Mouse (Mus musculus) yolk sac, embryonic 10.5 days (tissue): Measurements from ENCODE around the gene Ntpcr.
A peak's percentile ranks its signal among the peaks of the same experiment; 100 is the strongest.

Source experiments
- DNase-seq: peaks from one replicate; pipeline ENCODE4 v3.0.0-alpha.2; 2017; ENCODE audit warnings: low spot score

The Ntpcr gene

GRCm38 (mm10) chr8:125726143-125726542, 3.6 kb upstream of the Ntpcr start:
- no peak for DNase-seq

- DNase-seq, result no peak
These were observed 2.8 kb upstream of the Ntpcr start for GRCm38 (mm10) chr8:125726986-125727385.

- no peak for DNase-seq
These were observed 2.0 kb upstream of the Ntpcr start for GRCm38 (mm10) chr8:125727797-125728196.

GRCm38 (mm10) chr8:125733964-125734956, 4.5 kb downstream of the Ntpcr start:
- peak; percentile 92 for DNase-seq

GRCm38 (mm10) chr8:125738956-125739355, 9.2 kb downstream of the Ntpcr start:
- DNase-seq, result no peak

- no peak for DNase-seq
These were observed 10.9 kb downstream of the Ntpcr start for GRCm38 (mm10) chr8:125740655-125741054.

GRCm38 (mm10) chr8:125741377-125741776, 11.6 kb downstream of the Ntpcr start:
- DNase-seq, result no peak

- DNase-seq, result no peak
These were observed 12.1 kb downstream of the Ntpcr start for GRCm38 (mm10) chr8:125741855-125742254.

- DNase-seq, result no peak
These were observed 12.6 kb downstream of the Ntpcr start for GRCm38 (mm10) chr8:125742406-125742805.

GRCm38 (mm10) chr8:125744914-125745576, 15.3 kb downstream of the Ntpcr start:
- DNase-seq, result no peak

- DNase-seq, result no peak
These were observed 17.6 kb downstream of the Ntpcr start for GRCm38 (mm10) chr8:125747390-125747789.

- no peak for DNase-seq
These were observed 21.1 kb downstream of the Ntpcr start for GRCm38 (mm10) chr8:125750846-125751245.

GRCm38 (mm10) chr8:125755896-125756295, 26.1 kb downstream of the Ntpcr start:
- no peak for DNase-seq

- no peak for DNase-seq
These were observed 26.8 kb downstream of the Ntpcr start for GRCm38 (mm10) chr8:125756391-125757105.

GRCm38 (mm10) chr8:125757106-125757496, 27.3 kb downstream of the Ntpcr start:
- DNase-seq, result no peak

- no peak for DNase-seq
These were observed 29.3 kb downstream of the Ntpcr start for GRCm38 (mm10) chr8:125759022-125759421.

GRCm38 (mm10) chr8:125763066-125763786, 33.5 kb downstream of the Ntpcr start:
- no peak for DNase-seq

- no peak for DNase-seq
These were observed 38.3 kb downstream of the Ntpcr start for GRCm38 (mm10) chr8:125768079-125768478.

GRCm38 (mm10) chr8:125772300-125772699, 42.5 kb downstream of the Ntpcr start:
- DNase-seq, result no peak

GRCm38 (mm10) chr8:125773281-125773803, 43.6 kb downstream of the Ntpcr start:
- no peak for DNase-seq

- no peak for DNase-seq
These were observed 45.3 kb downstream of the Ntpcr start for GRCm38 (mm10) chr8:125775031-125775430.
